Mouse (Mus musculus) midbrain, postnatal 0 days (tissue): ENCODE measurements around the gene Lrch3. TPM values are rescaled to one million over a fixed set of nuclear protein-coding genes. Genes with fewer than 3 reads are reported as not detected.
A peak's percentile ranks its signal among the peaks of the same experiment; 100 is the strongest.
"Not testable (repeated sequence)": the region's sequence is repeated elsewhere in the genome, so short reads cannot be mapped to it uniquely, and the experiment has no call there.

Experiments
- ATAC-seq: fragments of 200-750 bp; cut with Nextera tagmentation; 2 replicates; pipeline ENCODE4 v1.8.0; 2017; ENCODE audit warnings: moderate number of reproducible peaks, mild to moderate bottlenecking, moderate TSS enrichment, moderate library complexity; ENCODE audit not compliant: low FRiP score
- DNase-seq: peaks from one replicate; pipeline ENCODE4 v3.0.0-alpha.2; 2015; ENCODE audit warnings: low spot score
- H3K27ac ChIP-seq: fragments of 300-500 bp; sonication (generic); 2 replicates; pipeline ENCODE4 v1.5.1; 2014; ENCODE audit warnings: low read depth, mild to moderate bottlenecking, low read length, mixed read lengths
- H3K27me3 ChIP-seq: fragments of 300-500 bp; sonication (generic); 2 replicates; pipeline ENCODE4 v1.6.1; 2014; ENCODE audit warnings: low read length, control low read depth, mixed read lengths; ENCODE audit not compliant: insufficient read depth
- H3K36me3 ChIP-seq: fragments of 300-500 bp; sonication (generic); 2 replicates; pipeline ENCODE4 v1.6.1; 2014; ENCODE audit warnings: low read length, control low read depth, mixed read lengths; ENCODE audit not compliant: insufficient read depth
- H3K4me1 ChIP-seq: fragments of 300-500 bp; sonication (generic); 2 replicates; pipeline ENCODE4 v1.6.1; 2014; ENCODE audit warnings: mild to moderate bottlenecking, control low read depth, antibody characterized with exemption, low read length, mixed read lengths; ENCODE audit not compliant: insufficient read depth
- H3K4me2 ChIP-seq: fragments of 300-500 bp; sonication (generic); 2 replicates; pipeline ENCODE4 v1.6.1; 2014; ENCODE audit warnings: low read depth, mild to moderate bottlenecking, low read length, mixed read lengths; ENCODE audit not compliant: poor library complexity, severe bottlenecking
- H3K4me3 ChIP-seq: fragments of 300-500 bp; sonication (generic); 2 replicates; pipeline ENCODE4 v1.5.1; 2014; ENCODE audit warnings: low read depth, mild to moderate bottlenecking, low read length, moderate library complexity
- H3K9ac ChIP-seq: fragments of 300-500 bp; sonication (generic); replicated peaks from 2 replicates; pipeline ENCODE4 v1.6.1; 2014; ENCODE audit warnings: mild to moderate bottlenecking, low read length, moderate library complexity, mixed read lengths; ENCODE audit not compliant: poor library complexity, severe bottlenecking
- H3K9me3 ChIP-seq: fragments of 300-500 bp; sonication (generic); 2 replicates; pipeline ENCODE4 v1.6.1; 2016; ENCODE audit warnings: low read length, control low read depth
- CTCF ChIP-seq: IDR thresholded peaks from 2 replicates; pipeline ENCODE4 v1.5.1; 2016; ENCODE audit warnings: antibody characterized with exemption, mild to moderate bottlenecking
- WGBS: fragments of 180-500 bp; shearing (Covaris S2); extraction: QIAGEN DNeasy Blood & Tissue Kit; methylation state at CpG from one replicate; pipeline ENCODE4 v1.1.7; 2014; 5-methylcytosine and 5-hydroxymethylcytosine counted together
- polyA plus RNA-seq: library from polyadenylated mRNA; unstranded; fragments of >200 nt; fragmentation: Nextera tagmentation; extraction: Ambion mirVana; gene quantifications from 2 replicates; pipeline ENCODE4 v1.2.1, GENCODE M21; 2015
- total RNA-seq: library from RNA; depleted of rRNA; stranded (reverse); fragments of >200 nt; gene quantifications from 2 replicates; pipeline ENCODE4 v1.2.3, GENCODE M21; 2014

The Lrch3 gene
- total and polyA plus RNA-seq, 2 experiments from 2014 or later, result 25.3 to 38.9 TPM

- Histone ChIP-seq H3K9ac (peak overlapping the region; percentile 94; the same call in 1 of the 2 replicates), H3K4me2 (peak overlapping the region; percentile 75), H3K4me3 (peak overlapping the region; percentile 84), H3K4me1 (peaks cover 5% of the 10 kb centered on the region; the same call in 1 of the 2 replicates), H3K27ac (peak overlapping the region; percentile 87; the same call in 1 of the 2 replicates), H3K9me3 (no peaks in the 10 kb centered on the region), H3K27me3 (no peaks in the 10 kb centered on the region), H3K36me3 (peaks cover 19% of the 10 kb centered on the region; the same call in 1 of the 2 replicates)
- WGBS, result 20% methylated on average over 10 of the region's 10 CpGs
- no peak for TF ChIP-seq CTCF
- no peak for DNase-seq
- peak; percentile 38; the same call in 1 of the 2 replicates for ATAC-seq
These were observed 141.8 kb downstream of the Lrch3 start for GRCm38 (mm10) chr16:33055655-33056054.

- ATAC-seq (peak; percentile 92), DNase-seq (peak; percentile 94)
- Histone ChIP-seq H3K27me3 (no peaks in the 10 kb centered on the region), H3K9me3 (no peaks in the 10 kb centered on the region), H3K9ac (peak within 1 kb of the TSS; percentile 94), H3K27ac (peak within 1 kb of the TSS; percentile 87), H3K4me2 (peak within 1 kb of the TSS; percentile 75), H3K36me3 (peaks cover 19% of the 10 kb centered on the region; the same call in 1 of the 2 replicates), H3K4me3 (peak within 1 kb of the TSS; percentile 84), H3K4me1 (peaks cover 5% of the 10 kb centered on the region; the same call in 1 of the 2 replicates)
- WGBS, result under 1% methylated on average over 46 of the region's 47 CpGs
- TF ChIP-seq CTCF, result no peak
These were observed 142.3 kb downstream of the Lrch3 start, which contains the start of the genes Iqcg and Rpl35a for GRCm38 (mm10) chr16:33056095-33056785. TSS of gene Iqcg (minus strand) at chr16:33056218. TSS of gene Rpl35a (plus strand) at chr16:33056453.

- H3K4me3 ChIP-seq, result peak overlapping the region; percentile 84
- no peaks in the 10 kb centered on the region for H3K27me3 ChIP-seq
- ATAC-seq (peak; percentile 65), DNase-seq (peak; percentile 44)
- H3K4me1 ChIP-seq, result peaks cover 5% of the 10 kb centered on the region; the same call in 1 of the 2 replicates
- H3K9me3 ChIP-seq, result no peaks in the 10 kb centered on the region
- WGBS, result 0% methylated on average over 24 of the region's 24 CpGs
- no peak for TF ChIP-seq CTCF
- peaks cover 19% of the 10 kb centered on the region; the same call in 1 of the 2 replicates for H3K36me3 ChIP-seq
- H3K4me2 ChIP-seq, result peak overlapping the region; percentile 75
- H3K9ac ChIP-seq, result peak overlapping the region; percentile 94
- peak overlapping the region; percentile 87 for H3K27ac ChIP-seq
These were observed 142.9 kb downstream of the Lrch3 start for GRCm38 (mm10) chr16:33056786-33057185.

GRCm38 (mm10) chr16:33058033-33058432 lies 144.1 kb downstream of the Lrch3 start:
- H3K4me3 ChIP-seq, result no peak overlapping the region
- no peaks in the 10 kb centered on the region for H3K27me3 ChIP-seq
- H3K27ac ChIP-seq, result no peak overlapping the region
- ATAC-seq (no peak), DNase-seq (no peak)
- H3K9me3 ChIP-seq, result no peaks in the 10 kb centered on the region
- 91% methylated on average over 16 of the region's 16 CpGs for WGBS
- H3K4me1 ChIP-seq, result peaks cover 6% of the 10 kb centered on the region
- no peak for TF ChIP-seq CTCF
- H3K4me2 ChIP-seq, result peak overlapping the region; percentile 75
- peaks cover 19% of the 10 kb centered on the region; the same call in 1 of the 2 replicates for H3K36me3 ChIP-seq
- H3K9ac ChIP-seq, result no peak overlapping the region

GRCm38 (mm10) chr16:33058656-33059055 lies 144.8 kb downstream of the Lrch3 start:
- H3K9ac ChIP-seq, H3K27ac ChIP-seq, DNase-seq, H3K4me3 ChIP-seq, ATAC-seq, H3K27me3 ChIP-seq, H3K4me2 ChIP-seq, H3K9me3 ChIP-seq: not testable (repeated sequence)
- peaks cover 12% of the 10 kb centered on the region for H3K4me1 ChIP-seq
- WGBS, result 91% methylated on average over 9 of the region's 9 CpGs
- peaks cover 19% of the 10 kb centered on the region; the same call in 1 of the 2 replicates for H3K36me3 ChIP-seq

- Histone ChIP-seq H3K4me1 (peaks cover 16% of the 10 kb centered on the region), H3K4me3 (no peak overlapping the region), H3K9me3 (no peaks in the 10 kb centered on the region), H3K36me3 (peaks cover 19% of the 10 kb centered on the region; the same call in 1 of the 2 replicates), H3K27me3 (no peaks in the 10 kb centered on the region), H3K9ac (no peak overlapping the region), H3K27ac (no peak overlapping the region), H3K4me2 (no peak overlapping the region)
- DNase-seq (no peak), ATAC-seq (no peak)
- no peak for TF ChIP-seq CTCF
- whole genome bisulfite sequencing, result 91% methylated on average over 1 of the region's 1 CpGs
These were observed 145.6 kb downstream of the Lrch3 start for GRCm38 (mm10) chr16:33059471-33059870.
